Mouse (Mus musculus) heart, postnatal 0 days (tissue): ENCODE results near the gene Nubp1. TPM values are rescaled to one million over a fixed set of nuclear protein-coding genes. Genes with fewer than 3 reads are reported as not detected.

ENCODE experiments used
- ATAC-seq: fragments of 200-750 bp; cut with Nextera tagmentation; 2 replicates; pipeline ENCODE4 v1.8.0; 2017; ENCODE audit warnings: low read depth, moderate number of reproducible peaks, moderate library complexity; ENCODE audit not compliant: insufficient read depth
- DNase-seq: peaks from one replicate; pipeline ENCODE4 v3.0.0-alpha.2; 2016; ENCODE audit warnings: low spot score
- H3K27ac ChIP-seq: fragments of 300-500 bp; sonication (generic); 2 replicates; pipeline ENCODE4 v1.5.1; 2014; ENCODE audit warnings: low read depth, mild to moderate bottlenecking
- H3K27me3 ChIP-seq: fragments of 300-500 bp; sonication (generic); 2 replicates; pipeline ENCODE4 v1.6.1; 2014; ENCODE audit warnings: low read length, mixed read lengths; ENCODE audit not compliant: control insufficient read depth, insufficient read depth
- H3K36me3 ChIP-seq: fragments of 300-500 bp; sonication (generic); replicated peaks from 2 replicates; pipeline ENCODE4 v1.6.1; 2014; ENCODE audit warnings: low read length, mixed read lengths; ENCODE audit not compliant: control insufficient read depth, insufficient read depth
- H3K4me1 ChIP-seq: fragments of 300-500 bp; sonication (generic); 2 replicates; pipeline ENCODE4 v1.6.1; 2014; ENCODE audit warnings: antibody characterized with exemption; ENCODE audit not compliant: control insufficient read depth, insufficient read depth
- H3K4me2 ChIP-seq: fragments of 300-500 bp; sonication (generic); 2 replicates; pipeline ENCODE4 v1.6.1; 2014; ENCODE audit warnings: low read depth, mild to moderate bottlenecking, low read length, moderate library complexity
- H3K4me3 ChIP-seq: fragments of 300-500 bp; sonication (generic); 2 replicates; pipeline ENCODE4 v1.5.1; 2014; ENCODE audit warnings: low read depth, low read length
- H3K9ac ChIP-seq: fragments of 300-500 bp; sonication (generic); replicated peaks from 2 replicates; pipeline ENCODE4 v1.6.1; 2014; ENCODE audit warnings: low read depth, low read length, mixed read lengths
- H3K9me3 ChIP-seq: fragments of 300-500 bp; sonication (generic); replicated peaks from 2 replicates; pipeline ENCODE4 v1.6.1; 2016; ENCODE audit warnings: low read length; ENCODE audit not compliant: control insufficient read depth
- CTCF ChIP-seq: IDR thresholded peaks from 2 replicates; pipeline ENCODE4 v1.5.1; 2016; ENCODE audit warnings: antibody characterized with exemption, control low read depth, low read depth
- EP300 ChIP-seq: IDR thresholded peaks from 2 replicates; pipeline ENCODE4 v1.6.1; 2016; ENCODE audit warnings: antibody characterized with exemption, low read depth
- WGBS: fragments of 180-500 bp; shearing (Covaris S2); extraction: QIAGEN DNeasy Blood & Tissue Kit; methylation state at CpG from one replicate; pipeline ENCODE4 v1.1.7; 2014; 5-methylcytosine and 5-hydroxymethylcytosine counted together
- polyA plus RNA-seq: library from polyadenylated mRNA; unstranded; fragments of >200 nt; fragmentation: Nextera tagmentation; extraction: Ambion mirVana; gene quantifications from 2 replicates; pipeline ENCODE4 v1.2.1, GENCODE M21; 2015
- total RNA-seq: library from RNA; depleted of rRNA; stranded (reverse); fragments of >200 nt; gene quantifications from 2 replicates; pipeline ENCODE4 v1.2.3, GENCODE M21; 2014; ENCODE audit warnings: low replicate concordance

The Nubp1 gene
- total and polyA plus RNA-seq, 2 experiments from 2014 or later = 19.4 to 25.3 TPM

DNA sequence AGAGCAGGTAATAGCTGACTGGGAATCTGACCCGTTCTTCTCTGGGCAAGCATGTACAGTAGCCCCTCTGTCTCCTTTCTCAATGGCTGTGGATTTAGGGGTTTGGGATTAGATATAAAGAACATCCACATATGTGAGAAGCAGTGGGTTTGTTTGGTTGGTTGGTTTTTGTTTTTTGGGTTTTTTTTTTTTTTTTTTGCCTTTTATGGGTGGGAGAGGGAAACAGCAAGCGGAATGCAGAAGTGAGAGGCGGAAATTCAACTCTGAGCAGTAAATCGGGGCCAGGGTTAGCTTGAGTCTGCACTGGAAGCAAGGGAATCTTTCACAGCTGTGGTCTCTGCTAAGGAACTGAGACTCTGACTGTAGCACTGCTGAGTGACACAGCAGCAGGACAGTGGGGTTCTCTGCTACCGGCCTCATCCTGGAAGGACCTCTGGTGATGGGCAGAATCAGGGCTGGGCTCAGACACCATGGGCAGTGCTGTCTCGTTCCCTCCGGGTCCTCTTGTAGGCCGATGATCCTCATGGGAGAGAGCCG lies 6.0 kb downstream of the Nubp1 start:
- DNase-seq = no peak
- H3K4me1 ChIP-seq = no peaks in the 10 kb centered on the region
- H3K9me3 ChIP-seq = no peaks in the 10 kb centered on the region
- peaks cover 67% of the 10 kb centered on the region for H3K36me3 ChIP-seq
- no peak overlapping the region for H3K4me2 ChIP-seq
- no peaks in the 10 kb centered on the region for H3K27me3 ChIP-seq
- no peak overlapping the region for H3K9ac ChIP-seq
- no peak for ATAC-seq
- WGBS = 88% methylated on average over 9 of the region's 9 CpGs
- TF ChIP-seq CTCF (no peak), EP300 (no peak)
- no peak overlapping the region for H3K4me3 ChIP-seq
- H3K27ac ChIP-seq = no peak overlapping the region

DNA sequence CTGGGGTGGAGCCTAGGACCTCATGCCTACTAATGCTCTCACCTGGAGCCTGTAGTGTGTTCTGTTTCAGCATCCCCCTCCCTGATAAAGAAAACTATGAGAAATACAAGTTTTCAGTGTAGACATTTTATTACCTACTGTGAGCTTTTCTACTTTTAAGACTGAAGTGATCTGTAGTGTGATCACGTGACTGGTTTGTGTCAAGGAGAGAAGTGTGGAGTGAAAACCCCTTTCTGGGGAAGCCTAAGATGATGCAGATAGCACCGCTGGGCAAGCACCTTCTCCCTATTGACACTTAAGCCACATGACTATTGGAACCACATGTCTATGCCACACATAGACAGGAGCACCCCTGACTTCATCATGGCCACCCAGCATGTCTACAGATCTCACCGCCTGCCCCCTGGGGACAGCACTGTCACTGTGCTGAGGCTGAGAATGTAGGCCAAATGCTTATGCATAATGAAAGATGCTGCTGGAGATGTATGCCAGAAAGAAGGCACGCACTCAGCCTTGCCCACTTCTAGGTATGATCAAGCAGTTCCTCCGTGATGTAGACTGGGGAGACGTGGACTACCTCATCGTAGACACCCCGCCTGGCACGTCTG lies 8.8 kb downstream of the Nubp1 start:
- Histone ChIP-seq H3K9me3 (no peaks in the 10 kb centered on the region), H3K4me1 (no peaks in the 10 kb centered on the region), H3K9ac (no peak overlapping the region), H3K4me2 (no peak overlapping the region), H3K27ac (no peak overlapping the region), H3K4me3 (no peak overlapping the region), H3K27me3 (no peaks in the 10 kb centered on the region), H3K36me3 (peaks cover 73% of the 10 kb centered on the region)
- ATAC-seq = no peak
- WGBS = 89% methylated on average over 9 of the region's 9 CpGs
- no peak for TF ChIP-seq EP300
- no peak for TF ChIP-seq CTCF
- DNase-seq = no peak

DNA sequence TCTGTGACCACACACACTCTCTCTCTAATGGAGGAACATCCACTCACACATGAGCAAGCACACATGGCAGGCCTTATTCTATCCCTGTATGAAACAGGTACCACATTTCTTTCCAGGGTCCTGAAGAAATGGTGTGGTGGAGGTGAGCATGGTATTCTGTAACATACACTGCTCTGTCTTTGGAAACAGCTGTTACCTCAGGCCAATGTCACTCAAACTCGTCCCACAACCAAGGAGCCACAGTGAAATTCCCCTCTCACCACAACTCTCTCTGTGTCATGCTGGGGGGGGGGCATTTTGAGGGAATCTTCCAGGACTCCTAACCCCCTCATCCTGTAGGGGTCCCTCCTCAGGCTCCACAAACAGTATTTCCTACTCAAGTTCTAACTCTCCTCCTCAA lies 20.2 kb downstream of the Nubp1 start:
- TF ChIP-seq EP300 (no peak), CTCF (no peak)
- Histone ChIP-seq H3K4me3 (no peak overlapping the region), H3K4me2 (no peak overlapping the region), H3K27me3 (no peaks in the 10 kb centered on the region), H3K36me3 (0 out of 2 replicates have a peak, but pooled peaks cover under 1% of the 10 kb centered on the region), H3K9ac (no peak overlapping the region), H3K9me3 (no peaks in the 10 kb centered on the region), H3K27ac (no peak overlapping the region), H3K4me1 (no peaks in the 10 kb centered on the region)
- DNase-seq (no peak), ATAC-seq (no peak)
- WGBS = 73% methylated on average over 1 of the region's 1 CpGs

DNA sequence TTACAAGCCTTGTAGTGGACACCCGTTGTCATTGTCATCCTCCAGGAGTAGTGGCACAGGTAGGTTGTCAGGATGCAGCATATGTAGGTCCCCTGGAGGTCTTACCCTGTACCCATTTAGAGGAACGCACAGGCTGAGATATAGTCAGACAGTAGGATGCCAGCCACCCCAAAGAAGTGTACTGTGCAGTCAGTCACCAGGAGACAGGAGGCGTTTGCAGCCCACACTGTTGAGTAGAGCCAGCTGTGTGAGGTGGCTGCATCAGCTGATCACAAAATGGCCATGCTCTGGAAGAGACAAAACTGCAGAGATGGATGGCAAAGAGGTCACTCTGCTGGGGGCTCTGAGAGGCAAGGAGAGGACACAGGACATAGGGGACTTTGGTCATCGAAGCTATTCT lies 20.6 kb downstream of the Nubp1 start:
- H3K36me3 ChIP-seq = no peaks in the 10 kb centered on the region
- no peak for TF ChIP-seq CTCF
- no peak for TF ChIP-seq EP300
- H3K27ac ChIP-seq = no peak overlapping the region
- 73% methylated on average over 4 of the region's 4 CpGs for WGBS
- H3K9me3 ChIP-seq = no peaks in the 10 kb centered on the region
- H3K9ac ChIP-seq = no peak overlapping the region
- H3K4me1 ChIP-seq = no peaks in the 10 kb centered on the region
- H3K27me3 ChIP-seq = no peaks in the 10 kb centered on the region
- H3K4me3 ChIP-seq = no peak overlapping the region
- no peak for ATAC-seq
- DNase-seq = no peak
- H3K4me2 ChIP-seq = no peak overlapping the region

DNA sequence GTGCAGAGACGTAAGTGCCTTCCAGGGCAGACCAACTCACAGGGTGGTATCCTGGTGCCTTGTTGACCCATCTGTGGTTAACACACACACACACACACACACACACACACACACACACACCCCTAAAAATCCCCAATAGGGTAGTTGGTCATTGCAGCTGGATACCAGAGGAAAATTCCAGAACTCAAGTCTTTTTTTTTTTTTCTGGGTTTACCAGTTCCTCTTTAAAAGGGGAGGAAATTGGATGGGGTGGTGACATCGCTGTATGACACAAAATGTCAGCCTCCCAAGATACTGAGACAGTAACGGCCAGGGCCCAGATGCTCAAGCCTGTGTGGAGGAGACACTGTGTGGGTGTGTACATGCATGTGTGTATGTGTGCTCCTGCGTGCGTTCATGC lies 21.6 kb downstream of the Nubp1 start:
- Histone ChIP-seq H3K9me3 (no peaks in the 10 kb centered on the region), H3K36me3 (no peaks in the 10 kb centered on the region), H3K27ac (no peak overlapping the region), H3K4me2 (no peak overlapping the region), H3K4me1 (no peaks in the 10 kb centered on the region), H3K4me3 (no peak overlapping the region), H3K27me3 (no peaks in the 10 kb centered on the region), H3K9ac (no peak overlapping the region)
- no peak for ATAC-seq
- no peak for DNase-seq
- 77% methylated on average over 5 of the region's 5 CpGs for WGBS
- TF ChIP-seq EP300 (no peak), CTCF (no peak)

DNA sequence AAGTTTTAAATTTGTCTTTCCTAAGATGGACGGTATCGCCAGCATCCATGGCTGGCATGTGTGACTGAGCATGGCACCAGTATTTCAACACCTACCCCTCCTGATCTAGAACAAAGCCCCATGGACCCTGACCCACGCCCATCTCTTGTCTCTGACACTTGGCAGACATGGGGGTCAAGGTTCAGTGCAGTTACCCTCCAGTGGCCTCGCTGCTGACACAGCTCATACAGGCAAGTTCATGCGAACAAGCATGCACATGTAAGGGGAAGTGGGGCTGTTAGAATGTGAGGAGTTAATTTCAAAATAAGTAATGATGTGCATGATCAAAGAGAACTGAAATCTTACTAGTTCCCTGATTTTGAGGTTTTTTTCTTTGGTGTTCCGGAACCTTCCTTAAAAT lies 24.4 kb downstream of the Nubp1 start:
- no peak for ATAC-seq
- H3K4me1 ChIP-seq = no peaks in the 10 kb centered on the region
- H3K27me3 ChIP-seq = no peaks in the 10 kb centered on the region
- H3K9me3 ChIP-seq = no peaks in the 10 kb centered on the region
- no peak for TF ChIP-seq EP300
- no peak for TF ChIP-seq CTCF
- no peaks in the 10 kb centered on the region for H3K36me3 ChIP-seq
- no peak overlapping the region for H3K4me3 ChIP-seq
- WGBS = 83% methylated on average over 6 of the region's 6 CpGs
- H3K4me2 ChIP-seq = no peak overlapping the region
- no peak overlapping the region for H3K27ac ChIP-seq
- DNase-seq = no peak
- H3K9ac ChIP-seq = no peak overlapping the region
